Mouse (Mus musculus) spleen, adult 2 months (tissue): ENCODE data around the gene Tspan14. TPM values are rescaled to one million over a fixed set of nuclear protein-coding genes. Genes with fewer than 3 reads are reported as not detected.

Source experiments
- DNase-seq, 2 experiments: peaks; one replicate each; pipeline versions ENCODE4 v3.0.0 to v3.0.0-alpha.2; 2012 to 2021; ENCODE audit warnings: low spot score in 2 of 2, low read depth in 1 of 2
- H3K27ac ChIP-seq: fragments of 200-500 bp; 2 replicates; pipeline ENCODE4 v1.5.1; 2012; ENCODE audit warnings: low read length, inconsistent platforms; ENCODE audit not compliant: insufficient read depth
- H3K27me3 ChIP-seq: fragments of 200-500 bp; 2 replicates; pipeline ENCODE4 v1.6.1; 2012; ENCODE audit warnings: mild to moderate bottlenecking, moderate library complexity, low read length, inconsistent platforms; ENCODE audit not compliant: control insufficient read depth, insufficient read depth
- H3K36me3 ChIP-seq: fragments of 200-500 bp; 2 replicates; pipeline ENCODE4 v1.6.1; 2012; ENCODE audit warnings: mild to moderate bottlenecking, low read length, inconsistent platforms; ENCODE audit not compliant: control insufficient read depth, insufficient read depth
- H3K4me1 ChIP-seq: fragments of 200-500 bp; 2 replicates; pipeline ENCODE4 v1.6.1; 2011; ENCODE audit warnings: inconsistent platforms; ENCODE audit not compliant: control insufficient read depth, insufficient read depth, insufficient read length
- H3K4me3 ChIP-seq: fragments of 200-500 bp; 2 replicates; pipeline ENCODE4 v1.5.1; 2011; ENCODE audit warnings: mild to moderate bottlenecking, inconsistent platforms; ENCODE audit not compliant: insufficient read depth, insufficient read length; ENCODE audit errors: extremely low read depth
- CTCF ChIP-seq: fragments of 200-500 bp; IDR thresholded peaks from 2 replicates; pipeline ENCODE4 v1.5.1; 2011; ENCODE audit warnings: mild to moderate bottlenecking, inconsistent platforms; ENCODE audit not compliant: insufficient read depth, insufficient read length, insufficient replicate concordance; ENCODE audit errors: extremely low read depth
- POLR2A ChIP-seq: fragments of 200-500 bp; IDR thresholded peaks from 2 replicates; pipeline ENCODE4 v1.6.1; 2011; ENCODE audit warnings: low read depth, low read length, inconsistent platforms
- WGBS: fragments of 180-500 bp; shearing (Covaris S2); methylation state at CpG from one replicate; pipeline ENCODE4 v1.1.7; 2018; 5-methylcytosine and 5-hydroxymethylcytosine counted together
- polyA plus RNA-seq: library from polyadenylated mRNA; depleted of rRNA; stranded (reverse); fragments of >200 nt; gene quantifications from 2 replicates; pipeline ENCODE4 v1.2.3, GENCODE M21; 2012

The Tspan14 gene
- polyA plus RNA-seq, 1 experiment, result 60.0 TPM

DNA sequence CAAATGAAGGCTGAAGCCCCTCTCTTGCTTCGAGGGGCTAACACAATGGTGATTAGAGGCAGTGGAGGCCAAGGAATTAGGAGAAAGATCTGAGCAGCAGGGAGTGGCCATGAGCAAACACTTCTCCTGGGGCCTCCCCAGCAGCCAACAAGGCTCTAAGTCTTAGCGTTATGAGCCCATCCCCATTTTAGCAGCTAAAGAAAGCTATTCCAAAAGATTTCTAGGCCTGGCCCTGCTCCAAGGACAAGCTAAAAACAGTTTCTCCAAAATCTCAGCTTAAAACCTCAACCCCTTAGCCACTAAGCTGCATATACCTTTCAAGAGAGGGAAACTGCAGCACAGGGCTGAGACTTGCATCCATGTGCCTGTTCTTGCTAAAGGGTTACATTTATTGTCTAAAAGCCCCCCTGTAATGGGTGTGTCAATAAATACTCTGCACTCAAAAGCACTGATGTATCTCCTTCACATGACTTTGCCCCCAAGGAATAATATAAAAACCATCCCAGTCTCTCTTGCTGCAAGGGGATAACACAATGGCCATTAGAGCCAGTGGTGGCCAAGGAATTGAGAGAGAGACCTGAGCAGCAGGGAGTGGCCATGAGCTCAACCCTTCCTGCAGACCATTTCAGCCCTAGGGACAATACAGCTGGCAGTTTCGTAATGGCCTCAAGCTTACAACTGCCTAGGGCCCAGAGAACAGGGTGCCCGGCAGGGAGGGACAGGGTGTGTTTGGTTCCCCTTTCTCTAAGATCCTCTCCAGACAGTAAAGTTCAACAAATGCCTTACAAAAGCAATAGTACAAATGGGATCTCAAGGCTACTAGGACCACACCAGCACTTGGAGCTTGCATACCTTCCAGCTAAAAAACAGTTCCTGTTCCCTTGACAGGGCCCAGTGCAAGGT is 8.3 kb downstream of the Tspan14 start:
- Histone ChIP-seq H3K4me1 (peaks cover 72% of the 10 kb centered on the region), H3K36me3 (no peaks in the 10 kb centered on the region), H3K27ac (peak overlapping the region; percentile 75), H3K4me3 (no peak overlapping the region), H3K27me3 (no peaks in the 10 kb centered on the region)
- WGBS, result 21% methylated on average over 4 of the region's 4 CpGs
- DNase-seq, result peak in 1 of 2 experiments; percentile 57
- TF ChIP-seq CTCF, result no peak
- no peak for TF ChIP-seq POLR2A

DNA sequence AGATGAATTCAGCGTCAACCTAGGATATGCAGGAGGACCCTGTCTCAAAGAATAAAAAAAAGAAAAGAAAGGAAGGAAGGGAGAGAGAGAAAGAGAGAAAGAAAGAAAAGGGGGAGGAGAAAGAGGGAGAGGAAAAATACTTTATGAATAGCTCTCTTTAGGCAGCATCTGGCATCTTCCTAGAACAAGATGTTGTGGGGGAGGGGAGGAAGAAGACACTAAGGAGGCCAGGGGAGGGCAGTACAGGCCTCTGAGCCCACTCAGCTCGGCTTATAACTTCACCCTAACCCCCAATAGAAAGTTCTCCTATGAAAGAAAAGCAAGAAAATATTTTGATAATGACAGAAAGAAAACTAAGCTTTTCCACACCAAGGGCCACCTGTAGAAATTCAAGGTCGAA is 9.0 kb downstream of the Tspan14 start:
- no peaks in the 10 kb centered on the region for H3K36me3 ChIP-seq
- DNase-seq, result no peak
- TF ChIP-seq POLR2A (no peak), CTCF (no peak)
- peak overlapping the region; percentile 75 for H3K27ac ChIP-seq
- no peaks in the 10 kb centered on the region for H3K27me3 ChIP-seq
- H3K4me1 ChIP-seq, result peaks cover 74% of the 10 kb centered on the region
- no peak overlapping the region for H3K4me3 ChIP-seq
- 45% methylated on average over 3 of the region's 3 CpGs for WGBS

DNA sequence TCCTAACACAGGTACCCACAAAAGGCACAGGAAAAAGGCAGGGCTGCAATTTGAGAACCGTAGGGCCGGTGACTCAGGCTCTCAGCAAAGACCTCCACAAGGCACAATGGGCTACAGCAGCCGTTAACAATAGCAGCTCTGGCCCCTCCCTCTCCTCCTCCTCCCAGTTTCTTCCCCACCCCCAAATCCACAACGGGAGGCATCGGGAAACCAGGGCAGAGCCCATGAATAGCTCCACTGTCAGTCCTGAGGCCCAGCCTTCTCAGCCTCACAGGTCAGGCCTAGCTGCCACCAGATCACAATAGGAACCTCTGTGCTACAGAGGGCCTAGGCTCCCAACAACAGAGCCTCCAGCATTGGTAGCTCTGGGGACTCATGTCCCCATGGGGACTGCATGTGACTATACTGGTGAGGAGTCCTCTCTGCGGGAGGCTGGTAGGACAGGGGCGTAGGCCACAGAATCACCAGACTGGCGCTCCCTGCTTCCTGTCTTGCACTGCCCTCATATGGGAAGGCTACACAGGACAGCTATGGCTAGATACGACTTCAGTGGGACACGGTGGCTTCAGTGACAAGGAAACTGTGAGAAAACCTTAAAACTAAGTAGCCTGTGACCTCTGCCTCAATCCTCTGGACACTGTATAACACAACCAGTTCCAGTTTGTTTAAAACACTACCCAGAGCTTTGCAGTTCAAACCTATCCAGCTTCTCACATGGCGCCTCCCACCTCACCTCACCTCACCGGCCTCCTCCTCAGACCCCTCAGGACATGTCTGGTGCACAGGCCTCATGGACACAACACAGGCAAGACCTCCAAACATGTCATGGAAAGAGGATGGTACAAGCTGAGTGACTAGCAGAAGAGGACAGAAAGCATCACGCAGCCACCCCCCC is 10.1 kb downstream of the Tspan14 start:
- no peak for TF ChIP-seq POLR2A
- TF ChIP-seq CTCF, result no peak
- DNase-seq, result no peak
- peak overlapping the region; percentile 74 for H3K27ac ChIP-seq
- H3K4me3 ChIP-seq, result no peak overlapping the region
- no peaks in the 10 kb centered on the region for H3K27me3 ChIP-seq
- no peaks in the 10 kb centered on the region for H3K36me3 ChIP-seq
- WGBS, result 21% methylated on average over 13 of the region's 13 CpGs
- H3K4me1 ChIP-seq, result peaks cover 74% of the 10 kb centered on the region

DNA sequence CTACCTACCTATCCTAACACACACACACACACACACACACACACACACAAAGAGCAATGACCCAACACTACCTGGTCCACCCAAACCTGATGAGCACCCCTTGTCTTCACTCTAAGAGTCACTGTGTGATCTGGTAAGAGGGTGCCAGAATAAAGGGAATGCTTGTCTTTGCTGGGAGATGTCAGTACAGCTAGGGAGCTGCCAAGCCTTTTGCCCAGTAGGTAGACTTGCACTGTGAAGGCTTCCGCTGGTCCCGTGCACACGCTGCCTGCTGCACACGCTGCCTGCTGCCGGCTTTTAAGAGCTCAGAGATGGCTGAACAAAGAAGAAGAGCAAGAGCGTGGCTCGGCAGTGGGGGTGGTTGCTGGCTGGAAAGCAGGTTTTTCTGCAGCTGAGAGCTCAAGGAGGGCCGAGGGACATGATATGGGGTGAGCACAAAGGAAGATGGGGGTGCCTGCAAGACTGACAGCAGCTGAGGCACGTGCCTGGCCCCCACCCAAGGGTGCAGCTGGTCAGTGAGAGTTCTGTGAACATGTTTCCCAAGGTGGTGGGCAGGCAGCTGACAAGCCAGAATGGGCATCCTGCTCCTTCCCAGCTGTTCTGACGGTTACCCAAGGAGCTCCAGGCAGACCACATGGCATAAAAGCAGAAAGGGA is 10.9 kb downstream of the Tspan14 start:
- TF ChIP-seq POLR2A (no peak), CTCF (no peak)
- DNase-seq, result no peak
- H3K4me3 ChIP-seq, result no peak overlapping the region
- H3K4me1 ChIP-seq, result peaks cover 80% of the 10 kb centered on the region
- 5% methylated on average over 10 of the region's 10 CpGs for WGBS
- peak overlapping the region; percentile 74 for H3K27ac ChIP-seq
- no peaks in the 10 kb centered on the region for H3K36me3 ChIP-seq
- no peaks in the 10 kb centered on the region for H3K27me3 ChIP-seq

DNA sequence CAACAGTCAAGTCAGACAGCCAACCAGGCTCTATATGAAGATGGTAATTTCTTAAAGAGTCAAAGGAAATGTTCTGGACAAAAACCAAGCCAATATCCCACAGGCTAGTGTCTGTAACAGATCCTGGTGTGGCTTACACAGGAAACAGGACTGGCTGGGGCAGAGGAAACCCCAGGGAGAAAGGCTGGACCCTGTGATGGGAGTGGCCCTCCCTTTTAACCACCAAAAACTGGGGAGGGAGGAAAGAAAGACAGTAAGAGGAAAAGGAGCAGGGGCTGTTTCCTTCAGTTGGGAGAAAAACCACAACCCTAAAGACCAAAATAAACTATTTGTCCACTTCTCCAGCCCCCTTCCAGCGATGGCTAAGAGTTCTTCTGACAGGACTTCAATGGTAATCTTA is 11.5 kb downstream of the Tspan14 start:
- H3K27me3 ChIP-seq, result no peaks in the 10 kb centered on the region
- no peak overlapping the region for H3K4me3 ChIP-seq
- DNase-seq, result no peak
- H3K4me1 ChIP-seq, result peaks cover 83% of the 10 kb centered on the region
- TF ChIP-seq CTCF (no peak), POLR2A (no peak)
- H3K36me3 ChIP-seq, result no peaks in the 10 kb centered on the region
- 26% methylated on average over 1 of the region's 1 CpGs for WGBS
- H3K27ac ChIP-seq, result peak overlapping the region; percentile 74; the same call in 1 of the 2 replicates

DNA sequence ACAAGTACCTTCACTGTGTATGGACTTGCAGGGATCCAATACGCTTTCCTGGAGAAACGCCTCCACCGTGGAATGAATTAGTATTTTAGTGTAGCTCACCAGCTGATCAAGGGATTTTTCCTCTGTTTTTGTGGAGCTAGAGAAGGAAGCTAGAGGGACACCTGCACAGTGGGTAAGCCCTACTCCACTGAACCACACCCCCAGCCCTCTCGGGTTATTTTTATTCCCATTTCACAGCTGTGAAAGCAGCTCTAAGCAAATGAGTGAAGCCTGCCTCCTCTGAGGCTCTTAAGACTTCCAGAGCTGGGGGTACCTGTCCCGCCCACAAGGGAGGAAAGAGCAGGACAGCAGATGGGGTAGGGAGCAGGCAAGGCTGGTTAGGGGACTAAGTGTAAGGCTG is 13.2 kb downstream of the Tspan14 start:
- Histone ChIP-seq H3K36me3 (no peaks in the 10 kb centered on the region), H3K27ac (peak overlapping the region; percentile 58; the same call in 1 of the 2 replicates), H3K4me1 (peaks cover 83% of the 10 kb centered on the region), H3K4me3 (no peak overlapping the region), H3K27me3 (no peaks in the 10 kb centered on the region)
- no peak for DNase-seq
- no peak for TF ChIP-seq POLR2A
- no peak for TF ChIP-seq CTCF
- WGBS, result 63% methylated on average over 5 of the region's 5 CpGs
